Mouse (Mus musculus) liver, embryonic 15.5 days (tissue): ENCODE results near the gene Ttll1. TPM values are rescaled to one million over a fixed set of nuclear protein-coding genes. Genes with fewer than 3 reads are reported as not detected.

ENCODE experiments used
- ATAC-seq: fragments of 200-750 bp; cut with Nextera tagmentation; 2 replicates; pipeline ENCODE4 v1.8.0; 2017; ENCODE audit warnings: moderate number of reproducible peaks, mild to moderate bottlenecking, moderate library complexity; ENCODE audit not compliant: insufficient read depth
- H3K27ac ChIP-seq: fragments of 300-500 bp; sonication (generic); replicated peaks from 2 replicates; pipeline ENCODE4 v1.5.1; 2015; ENCODE audit warnings: mild to moderate bottlenecking, inconsistent platforms
- H3K27me3 ChIP-seq: fragments of 300-500 bp; sonication (generic); 2 replicates; pipeline ENCODE4 v1.6.1; 2015; ENCODE audit warnings: mild to moderate bottlenecking, inconsistent platforms
- H3K36me3 ChIP-seq: fragments of 300-500 bp; sonication (generic); replicated peaks from 2 replicates; pipeline ENCODE4 v1.6.1; 2015; ENCODE audit warnings: moderate library complexity, mild to moderate bottlenecking, inconsistent platforms
- H3K4me1 ChIP-seq: fragments of 300-500 bp; sonication (generic); replicated peaks from 2 replicates; pipeline ENCODE4 v1.6.1; 2015; ENCODE audit warnings: inconsistent platforms
- H3K4me2 ChIP-seq: fragments of 300-500 bp; sonication (generic); 2 replicates; pipeline ENCODE4 v1.6.1; 2015; ENCODE audit warnings: moderate library complexity, mild to moderate bottlenecking, inconsistent platforms
- H3K4me3 ChIP-seq: fragments of 300-500 bp; sonication (generic); replicated peaks from 2 replicates; pipeline ENCODE4 v1.5.1; 2015; ENCODE audit warnings: mild to moderate bottlenecking, inconsistent platforms
- H3K9ac ChIP-seq: fragments of 300-500 bp; sonication (generic); 2 replicates; pipeline ENCODE4 v1.6.1; 2015; ENCODE audit warnings: moderate library complexity, mild to moderate bottlenecking, inconsistent platforms
- H3K9me3 ChIP-seq: fragments of 300-500 bp; sonication (generic); replicated peaks from 2 replicates; pipeline ENCODE4 v1.6.1; 2016; ENCODE audit warnings: inconsistent platforms
- WGBS: fragments of 180-500 bp; shearing (Covaris S2); methylation state at CpG from one replicate; pipeline ENCODE4 v1.1.7; 2015; ENCODE audit warnings: mixed read lengths; ENCODE audit not compliant: insufficient replicate concordance; 5-methylcytosine and 5-hydroxymethylcytosine counted together
- polyA plus RNA-seq: library from polyadenylated mRNA; unstranded; fragments of >200 nt; fragmentation: Nextera tagmentation; extraction: Ambion mirVana; gene quantifications from 2 replicates; pipeline ENCODE4 v1.2.1, GENCODE M21; 2015

Ttll1 gene
- polyA plus RNA-seq, 1 experiment from 2014 or later: 4.9 TPM

DNA sequence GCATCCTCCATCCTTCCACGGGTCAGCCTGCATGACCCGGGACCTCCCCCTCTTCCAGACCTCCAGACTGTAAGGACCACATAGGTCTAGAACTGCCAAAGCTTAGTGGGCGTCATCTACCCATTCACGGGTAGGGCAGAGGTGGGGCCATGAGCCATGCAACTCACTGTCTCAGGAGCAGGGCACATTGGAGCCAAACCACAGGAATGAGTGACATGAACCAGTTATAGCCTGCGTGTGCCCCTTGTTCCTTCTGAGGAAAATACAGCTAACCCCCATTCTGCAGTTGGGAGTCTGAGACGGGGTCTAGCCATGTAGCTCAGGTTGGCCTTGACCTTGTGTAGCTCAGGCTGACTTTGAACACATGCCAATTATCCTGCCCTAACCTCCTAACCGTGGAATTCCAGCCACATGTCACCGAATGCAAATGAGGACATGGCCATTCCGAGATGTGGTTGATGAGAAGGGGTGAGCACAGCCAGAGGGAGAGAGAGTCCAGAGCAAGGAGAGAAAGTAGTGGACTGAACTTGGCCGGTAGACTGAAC, 29.4 kb downstream of the Ttll1 start:
- Histone ChIP-seq H3K9ac (no peak overlapping the region), H3K4me2 (no peak overlapping the region), H3K4me1 (peaks cover 18% of the 10 kb centered on the region), H3K4me3 (no peak overlapping the region), H3K36me3 (no peaks in the 10 kb centered on the region), H3K27ac (no peak overlapping the region), H3K27me3 (peaks cover 8% of the 10 kb centered on the region; the same call in 1 of the 2 replicates), H3K9me3 (no peaks in the 10 kb centered on the region)
- 59% methylated on average over 10 of the region's 10 CpGs for WGBS
- ATAC-seq: no peak

DNA sequence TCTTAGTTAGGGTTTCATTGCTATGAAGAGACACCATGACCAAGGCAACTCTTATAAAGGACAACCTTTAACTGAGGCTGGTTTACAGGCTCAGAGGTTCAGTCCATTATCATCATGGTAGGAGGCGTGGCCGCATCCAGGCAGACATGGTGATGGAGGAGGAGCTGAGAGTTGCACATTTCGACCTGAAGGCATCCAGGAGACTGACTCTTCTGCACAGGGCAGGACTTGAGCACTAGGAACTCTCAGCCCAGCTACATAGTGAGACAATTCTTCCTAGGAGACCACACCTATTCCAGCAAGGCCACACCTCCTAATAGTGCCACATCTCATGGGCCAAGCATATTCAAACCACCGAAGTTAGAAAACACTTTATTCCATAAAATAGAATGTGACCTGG, 30.9 kb downstream of the Ttll1 start:
- H3K9me3 ChIP-seq: no peaks in the 10 kb centered on the region
- no peak overlapping the region for H3K4me2 ChIP-seq
- WGBS: 72% methylated on average over 4 of the region's 4 CpGs
- H3K36me3 ChIP-seq: no peaks in the 10 kb centered on the region
- no peak overlapping the region for H3K27ac ChIP-seq
- H3K27me3 ChIP-seq: peaks cover 8% of the 10 kb centered on the region; the same call in 1 of the 2 replicates
- no peak for ATAC-seq
- H3K4me1 ChIP-seq: peaks cover 22% of the 10 kb centered on the region
- no peak overlapping the region for H3K9ac ChIP-seq
- no peak overlapping the region for H3K4me3 ChIP-seq

DNA sequence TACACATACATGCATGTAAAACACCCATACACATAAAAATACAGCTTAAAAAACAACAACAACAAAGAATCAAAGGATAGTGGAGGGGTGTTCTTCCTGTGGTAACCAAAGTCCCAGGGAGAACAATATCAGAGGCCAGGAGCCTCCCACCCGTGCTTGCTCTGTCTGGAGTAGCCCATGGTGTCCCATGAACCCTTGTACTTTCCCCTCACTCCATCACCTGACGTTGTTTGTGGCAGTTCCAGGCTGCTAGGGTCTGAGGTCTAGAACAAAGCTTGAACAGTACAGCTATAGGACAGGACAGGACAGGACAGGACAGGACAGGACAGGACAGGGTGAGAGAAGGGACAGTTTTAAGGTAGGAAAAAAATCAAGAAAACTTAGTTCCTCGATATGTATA, 32.6 kb downstream of the Ttll1 start:
- ATAC-seq: no peak
- no peaks in the 10 kb centered on the region for H3K36me3 ChIP-seq
- 59% methylated on average over 3 of the region's 3 CpGs for WGBS

DNA sequence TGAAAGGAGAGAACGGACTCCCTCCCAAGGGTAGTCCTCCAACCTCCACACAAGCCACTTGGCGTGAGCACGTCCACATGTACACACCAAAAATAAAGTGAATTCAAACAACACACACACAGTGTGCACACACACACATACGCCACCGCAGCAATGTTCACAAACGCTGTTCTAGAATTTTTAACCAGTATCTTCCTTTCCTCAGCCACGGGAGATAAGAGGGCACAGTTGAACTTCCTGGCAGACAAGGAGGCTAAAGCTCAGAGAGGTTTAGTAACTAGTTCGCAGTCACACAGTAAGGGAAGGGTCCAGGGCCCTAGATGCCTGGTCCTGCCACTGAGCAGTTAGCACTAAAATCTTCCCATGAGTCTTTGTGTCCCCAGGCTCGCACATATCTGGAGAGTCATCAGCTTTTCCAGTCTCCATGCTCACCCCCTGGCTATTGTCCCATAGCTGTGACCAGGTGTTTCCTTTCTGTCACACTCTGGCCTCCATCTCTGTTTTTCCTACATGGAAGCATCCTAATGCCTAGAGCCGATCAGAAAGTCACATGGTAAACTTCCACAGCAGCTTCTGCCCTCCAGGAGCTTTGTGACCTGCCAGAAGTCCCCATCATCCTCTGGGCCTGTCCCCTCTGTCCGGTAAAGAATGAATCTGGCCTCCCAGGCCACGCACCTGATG, 34.0 kb downstream of the Ttll1 start:
- peaks cover 8% of the 10 kb centered on the region; the same call in 1 of the 2 replicates for H3K27me3 ChIP-seq
- no peak for ATAC-seq
- H3K9me3 ChIP-seq: no peaks in the 10 kb centered on the region
- no peaks in the 10 kb centered on the region for H3K36me3 ChIP-seq
- H3K4me2 ChIP-seq: no peak overlapping the region
- H3K4me1 ChIP-seq: peaks cover 32% of the 10 kb centered on the region
- no peak overlapping the region for H3K4me3 ChIP-seq
- 50% methylated on average over 12 of the region's 12 CpGs for WGBS
- H3K9ac ChIP-seq: no peak overlapping the region
- no peak overlapping the region for H3K27ac ChIP-seq

More for the DNA sequence above, 32.6 kb downstream of the Ttll1 start:
- Histone ChIP-seq H3K9me3 (no peaks in the 10 kb centered on the region), H3K9ac (no peak overlapping the region), H3K4me3 (no peak overlapping the region), H3K4me2 (no peak overlapping the region), H3K4me1 (peaks cover 36% of the 10 kb centered on the region), H3K27ac (no peak overlapping the region), H3K27me3 (peaks cover 8% of the 10 kb centered on the region; the same call in 1 of the 2 replicates)

DNA sequence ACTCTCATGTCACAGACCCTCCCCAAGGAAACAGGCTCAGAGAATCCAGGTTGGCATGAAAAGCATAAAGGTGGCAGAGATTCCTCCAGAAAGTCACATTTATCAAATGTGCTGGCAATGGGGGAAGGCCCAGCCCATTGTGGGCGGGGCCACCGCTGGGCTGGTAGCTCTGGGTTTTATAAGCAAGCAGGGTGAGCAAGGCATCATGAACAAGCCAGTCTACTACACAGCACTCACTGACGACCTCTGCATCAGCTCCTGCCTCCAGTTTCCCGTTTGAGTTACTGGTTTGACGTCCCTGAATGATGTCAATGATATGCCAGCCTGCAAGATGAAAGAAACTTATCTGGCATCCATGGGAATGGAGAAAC, 36.2 kb downstream of the Ttll1 start:
- H3K9me3 ChIP-seq: no peaks in the 10 kb centered on the region
- peaks cover 25% of the 10 kb centered on the region for H3K4me1 ChIP-seq
- 17% methylated on average over 5 of the region's 5 CpGs for WGBS
- H3K4me2 ChIP-seq: peak overlapping the region; percentile 69
- peak overlapping the region; percentile 75 for H3K27ac ChIP-seq
- peaks cover 10% of the 10 kb centered on the region for H3K27me3 ChIP-seq
- peak overlapping the region; percentile 28; the same call in 1 of the 2 replicates for H3K9ac ChIP-seq
- peak; percentile 86 for ATAC-seq
- no peaks in the 10 kb centered on the region for H3K36me3 ChIP-seq
- H3K4me3 ChIP-seq: peak overlapping the region; percentile 30

DNA sequence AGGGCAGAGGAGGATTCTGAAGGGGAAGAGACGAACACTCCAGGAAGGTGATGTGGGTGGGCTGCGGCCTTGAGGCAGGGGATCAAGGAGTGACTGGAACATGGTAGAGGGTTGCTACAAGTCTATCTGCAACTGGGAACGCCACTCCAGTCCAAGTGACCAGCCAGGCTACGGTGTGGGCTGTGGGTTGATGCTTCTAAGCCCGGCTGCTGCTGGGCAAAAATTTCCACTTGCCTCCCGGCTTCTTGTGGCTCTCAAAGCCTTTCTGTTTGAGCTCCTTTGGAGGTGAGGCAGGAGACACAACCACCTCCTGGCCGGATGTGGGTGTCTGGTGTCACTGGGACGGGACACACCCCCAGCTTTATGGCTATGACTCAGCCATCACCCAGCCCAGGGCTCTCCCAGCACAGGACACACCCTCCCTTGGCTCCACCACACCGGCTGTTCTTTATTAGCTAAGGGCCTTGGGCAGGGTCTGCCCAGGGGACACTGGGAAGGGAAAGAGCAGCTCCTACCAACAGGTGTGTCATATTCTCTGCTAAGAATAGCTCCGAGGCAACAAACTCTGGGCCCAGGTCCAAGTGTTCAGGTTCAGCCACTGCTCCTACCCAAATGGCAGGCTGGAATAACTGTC, 36.7 kb downstream of the Ttll1 start:
- Histone ChIP-seq H3K4me2 (peak overlapping the region; percentile 69), H3K9me3 (no peaks in the 10 kb centered on the region), H3K36me3 (no peaks in the 10 kb centered on the region), H3K27ac (peak overlapping the region; percentile 75), H3K27me3 (peaks cover 15% of the 10 kb centered on the region), H3K9ac (peak overlapping the region; percentile 28; the same call in 1 of the 2 replicates), H3K4me3 (peak overlapping the region; percentile 30), H3K4me1 (peaks cover 25% of the 10 kb centered on the region)
- ATAC-seq: peak; percentile 99
- WGBS: 32% methylated on average over 10 of the region's 10 CpGs

DNA sequence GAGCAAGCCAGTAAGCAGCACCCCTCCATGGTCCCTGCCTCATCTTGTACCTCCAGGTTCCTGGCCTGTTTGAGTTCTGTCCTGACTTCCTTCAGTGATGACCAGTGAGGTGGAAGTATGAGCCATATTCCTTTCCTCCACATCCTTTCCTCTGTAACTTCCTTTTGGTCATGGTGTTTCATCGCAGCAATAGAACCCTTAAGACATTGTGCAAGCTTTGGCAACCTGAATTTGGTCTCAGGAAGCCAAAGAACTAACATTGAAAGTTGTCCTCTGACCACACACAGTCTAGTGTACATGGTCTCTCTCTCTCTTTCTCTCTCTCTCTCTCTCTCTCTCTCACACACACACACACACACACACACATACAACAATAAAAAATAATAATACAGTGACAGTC, 37.4 kb downstream of the Ttll1 start:
- no peaks in the 10 kb centered on the region for H3K36me3 ChIP-seq
- no peak overlapping the region for H3K4me3 ChIP-seq
- peaks cover 25% of the 10 kb centered on the region for H3K4me1 ChIP-seq
- H3K27me3 ChIP-seq: peaks cover 18% of the 10 kb centered on the region
- no peak overlapping the region for H3K4me2 ChIP-seq
- H3K9ac ChIP-seq: no peak overlapping the region
- ATAC-seq: no peak
- H3K9me3 ChIP-seq: no peaks in the 10 kb centered on the region
- 55% methylated on average over 1 of the region's 1 CpGs for WGBS
- H3K27ac ChIP-seq: peak overlapping the region; percentile 75

DNA sequence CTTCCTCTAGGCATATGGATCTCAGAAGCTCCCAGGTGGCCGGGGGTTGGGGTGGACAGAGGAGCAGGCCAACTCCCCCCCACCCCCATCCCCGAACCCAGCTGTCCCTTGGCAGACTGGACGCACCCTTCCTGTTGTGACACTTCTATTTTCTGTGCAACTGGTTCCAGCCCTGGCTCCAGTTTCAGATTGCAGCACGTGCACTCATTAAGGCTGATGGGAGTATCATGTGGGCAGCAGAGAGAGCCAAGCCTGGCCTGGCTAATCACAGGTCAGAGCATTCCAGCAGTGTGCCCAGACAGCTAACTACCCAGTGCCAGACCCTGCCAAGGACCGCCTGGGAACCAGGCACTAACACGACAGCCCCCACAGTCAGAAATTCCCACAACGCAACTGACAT, 39.2 kb downstream of the Ttll1 start:
- H3K9me3 ChIP-seq: no peaks in the 10 kb centered on the region
- no peak overlapping the region for H3K4me3 ChIP-seq
- ATAC-seq: no peak
- H3K27ac ChIP-seq: no peak overlapping the region
- peaks cover 11% of the 10 kb centered on the region for H3K27me3 ChIP-seq
- H3K4me2 ChIP-seq: no peak overlapping the region
- H3K9ac ChIP-seq: 0 out of 2 replicates have a peak overlapping the region, but pooled peaks have one; percentile 4
- no peaks in the 10 kb centered on the region for H3K36me3 ChIP-seq
- H3K4me1 ChIP-seq: peaks cover 23% of the 10 kb centered on the region
- 67% methylated on average over 7 of the region's 7 CpGs for WGBS

DNA sequence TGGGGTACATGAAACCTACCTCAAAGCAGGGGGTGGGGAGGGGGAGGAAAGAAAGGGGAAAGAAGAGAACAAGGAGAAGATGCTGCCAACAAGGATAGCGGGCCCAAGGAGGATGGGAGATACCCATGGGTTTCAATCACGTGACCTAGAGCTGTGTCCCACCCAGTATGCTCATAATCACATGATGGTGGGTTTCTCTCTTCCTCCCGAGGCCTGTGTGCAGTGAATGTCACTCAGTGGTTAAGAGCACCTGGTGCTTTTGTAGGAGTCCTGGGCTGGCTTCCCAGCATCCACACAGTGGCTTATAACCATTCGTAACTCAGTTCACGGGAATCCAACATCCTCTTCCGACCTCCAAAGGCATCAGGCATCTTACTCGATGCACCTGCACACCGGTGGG, 40.2 kb downstream of the Ttll1 start:
- no peaks in the 10 kb centered on the region for H3K9me3 ChIP-seq
- H3K4me1 ChIP-seq: peaks cover 29% of the 10 kb centered on the region
- ATAC-seq: no peak
- H3K27me3 ChIP-seq: peaks cover 10% of the 10 kb centered on the region
- H3K36me3 ChIP-seq: no peaks in the 10 kb centered on the region
- H3K4me2 ChIP-seq: no peak overlapping the region
- H3K4me3 ChIP-seq: no peak overlapping the region
- H3K27ac ChIP-seq: no peak overlapping the region
- no peak overlapping the region for H3K9ac ChIP-seq
- 67% methylated on average over 8 of the region's 8 CpGs for WGBS

DNA sequence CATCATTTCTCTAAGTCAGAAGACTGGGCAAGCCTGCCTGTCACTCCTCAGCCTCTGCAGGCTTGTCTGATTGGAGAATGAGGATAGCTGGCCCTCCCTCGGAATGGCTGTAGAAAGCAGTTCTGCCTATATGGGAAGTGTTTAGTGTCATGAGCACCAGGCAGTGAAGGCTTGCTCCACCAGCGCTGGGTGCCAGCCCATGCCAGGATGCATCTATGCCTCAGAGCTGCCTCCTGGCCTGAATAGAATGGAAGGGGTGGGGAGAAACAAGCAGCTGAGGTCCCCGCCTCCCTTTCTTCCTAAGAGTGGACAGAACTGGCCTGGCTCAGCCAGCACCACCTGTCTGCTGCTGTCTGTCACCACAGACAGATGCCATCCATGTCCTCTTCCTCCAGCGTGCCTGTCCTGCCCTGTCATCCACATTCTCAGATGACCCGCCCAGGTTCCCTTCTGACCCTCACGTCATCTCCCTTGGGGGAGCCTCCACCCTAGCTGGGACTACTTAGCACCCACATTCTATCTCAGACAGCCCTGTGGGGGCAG, 41.3 kb downstream of the Ttll1 start:
- peaks cover 10% of the 10 kb centered on the region for H3K27me3 ChIP-seq
- H3K36me3 ChIP-seq: no peaks in the 10 kb centered on the region
- H3K4me1 ChIP-seq: peaks cover 30% of the 10 kb centered on the region
- no peak overlapping the region for H3K27ac ChIP-seq
- H3K9ac ChIP-seq: no peak overlapping the region
- no peaks in the 10 kb centered on the region for H3K9me3 ChIP-seq
- no peak overlapping the region for H3K4me3 ChIP-seq
- H3K4me2 ChIP-seq: no peak overlapping the region
- 55% methylated on average over 6 of the region's 6 CpGs for WGBS
- ATAC-seq: no peak

DNA sequence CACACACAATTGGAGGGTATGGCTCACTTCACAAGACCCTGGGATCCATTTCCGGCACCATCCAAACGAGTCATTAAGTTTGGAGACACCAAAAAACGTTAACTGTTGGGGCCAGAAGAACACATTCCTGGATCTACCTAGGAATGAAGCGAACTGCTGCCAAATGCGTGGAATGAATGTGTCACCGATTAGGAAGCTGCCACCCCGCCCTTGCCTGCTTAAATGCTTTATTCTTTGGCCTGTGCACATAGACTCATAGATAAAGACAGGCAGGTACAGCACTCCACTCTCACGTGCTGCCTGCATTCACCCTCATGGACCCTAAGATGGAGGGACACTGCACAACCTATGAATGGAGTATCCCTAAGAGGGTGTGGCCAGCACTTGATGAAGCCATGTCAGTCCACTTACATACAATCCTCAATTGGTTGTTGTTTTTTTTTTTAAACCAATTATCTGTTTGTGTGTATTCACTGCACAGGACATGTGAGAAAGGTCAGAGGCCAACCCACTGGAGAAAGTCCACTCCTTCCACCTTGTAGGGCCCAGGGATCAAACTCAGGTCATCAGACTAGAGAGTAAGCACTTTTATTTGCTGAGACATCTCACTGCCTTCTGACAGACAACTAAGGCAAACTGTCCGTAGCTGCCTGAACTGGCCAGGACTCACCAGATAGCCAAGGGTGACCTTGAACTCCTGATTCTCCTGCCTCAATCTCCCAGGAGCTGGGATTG, 43.3 kb downstream of the Ttll1 start:
- no peak overlapping the region for H3K27ac ChIP-seq
- no peak overlapping the region for H3K9ac ChIP-seq
- no peak overlapping the region for H3K4me3 ChIP-seq
- peaks cover 10% of the 10 kb centered on the region for H3K27me3 ChIP-seq
- no peak for ATAC-seq
- no peaks in the 10 kb centered on the region for H3K9me3 ChIP-seq
- no peak overlapping the region for H3K4me2 ChIP-seq
- 68% methylated on average over 9 of the region's 9 CpGs for WGBS
- H3K36me3 ChIP-seq: no peaks in the 10 kb centered on the region
- peaks cover 36% of the 10 kb centered on the region for H3K4me1 ChIP-seq
